Mouse (Mus musculus) neutrophil, adult 5-6 weeks (primary cell): ENCODE results near the gene Gm49416. TPM values are rescaled to one million over a fixed set of nuclear protein-coding genes. Genes with fewer than 3 reads are reported as not detected.
"Not testable (repeated sequence)": the region's sequence is repeated elsewhere in the genome, so short reads cannot be mapped to it uniquely, and the experiment has no call there.

Source experiments
- ATAC-seq: fragments of 151-379, 151-347 bp; 2 replicates; pipeline ENCODE4 v1.8.0; 2017; ENCODE audit warnings: mild to moderate bottlenecking, moderate TSS enrichment; ENCODE audit not compliant: insufficient number of reproducible peaks, poor library complexity, low FRiP score, severe bottlenecking; ENCODE audit errors: extremely low read depth
- total RNA-seq: library from RNA; stranded (forward); fragments of 200-1000 nt; gene quantifications from 2 replicates; pipeline ENCODE4 v1.2.3, GENCODE M21; 2017

The Gm49416 gene
- total RNA-seq, 1 experiment from 2014 or later: not detected

DNA sequence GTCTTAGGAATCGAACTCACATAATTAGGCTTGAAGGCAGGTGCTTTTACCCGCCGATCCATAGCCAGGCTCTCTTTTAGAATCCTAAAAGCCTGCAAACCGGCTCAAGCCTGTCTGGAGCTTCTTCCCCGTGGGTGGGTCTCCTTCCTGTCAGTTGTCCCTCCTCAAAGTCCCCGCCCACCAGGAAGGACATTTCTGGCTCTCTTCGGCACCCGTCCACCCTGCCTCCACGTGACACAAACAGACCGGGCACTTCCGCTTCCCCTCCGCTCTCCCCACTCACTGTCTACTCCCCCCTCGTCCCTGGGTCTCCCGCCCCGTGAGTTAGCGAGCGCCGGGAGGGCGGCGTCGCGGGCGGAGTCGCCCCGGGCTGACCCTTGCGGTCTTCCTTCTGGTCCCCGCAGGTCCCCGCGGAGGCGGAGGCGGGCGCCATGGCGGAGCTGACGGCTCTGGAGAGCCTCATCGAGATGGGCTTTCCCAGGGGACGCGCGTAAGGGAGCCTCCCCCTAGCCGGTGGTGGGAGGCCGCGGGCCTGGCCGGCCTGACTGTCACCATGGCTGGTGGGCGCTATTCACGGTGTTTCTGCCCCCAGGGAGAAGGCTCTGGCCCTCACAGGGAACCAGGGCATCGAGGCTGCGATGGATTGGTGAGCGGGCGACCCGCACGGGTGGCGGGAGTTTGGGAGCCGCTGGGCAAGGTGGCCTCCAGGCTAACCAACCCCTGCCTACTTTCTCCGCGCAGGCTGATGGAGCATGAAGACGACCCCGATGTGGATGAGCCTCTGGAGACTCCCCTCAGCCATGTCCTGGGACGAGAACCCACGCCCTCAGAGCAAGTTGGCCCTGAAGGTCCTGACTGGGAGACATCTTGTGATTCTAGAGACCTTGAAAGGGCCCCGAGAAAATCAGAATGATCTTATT, 17.2 kb upstream of the Gm49416 start, which contains the start of gene Ubxn1:
Gene Ubxn1 (plus strand): TSS at position 230 of the 920 bp plus-strand sequence.
- peak; percentile 97 for ATAC-seq

DNA sequence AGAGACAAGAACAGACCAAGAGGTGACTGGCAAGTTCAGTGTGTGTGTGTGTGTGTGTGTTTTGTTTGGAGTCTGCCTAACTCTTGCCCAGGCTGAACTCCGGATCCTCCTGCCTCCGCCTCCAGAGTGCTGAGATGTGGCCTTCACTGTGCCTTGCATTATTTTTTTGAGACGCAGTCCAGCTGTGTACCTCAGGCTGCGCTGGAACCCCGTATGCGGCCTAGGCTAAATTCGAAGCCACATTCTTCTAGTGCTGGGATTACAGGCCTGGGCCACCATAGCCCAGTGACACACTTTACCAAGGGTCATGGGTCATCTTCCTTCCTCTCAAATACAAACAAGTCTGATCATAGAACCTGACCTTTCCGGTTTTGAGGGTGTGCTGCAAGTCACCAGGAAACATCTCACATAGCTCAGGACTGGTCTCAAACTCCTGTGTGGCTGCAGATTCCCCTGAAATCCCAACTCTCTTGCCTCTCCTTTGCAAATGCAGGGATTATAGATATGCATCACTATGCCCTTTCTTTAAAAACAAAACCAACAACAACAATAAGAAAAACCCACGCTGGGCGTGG, 16.4 kb upstream of the Gm49416 start:
- no peak for ATAC-seq

DNA sequence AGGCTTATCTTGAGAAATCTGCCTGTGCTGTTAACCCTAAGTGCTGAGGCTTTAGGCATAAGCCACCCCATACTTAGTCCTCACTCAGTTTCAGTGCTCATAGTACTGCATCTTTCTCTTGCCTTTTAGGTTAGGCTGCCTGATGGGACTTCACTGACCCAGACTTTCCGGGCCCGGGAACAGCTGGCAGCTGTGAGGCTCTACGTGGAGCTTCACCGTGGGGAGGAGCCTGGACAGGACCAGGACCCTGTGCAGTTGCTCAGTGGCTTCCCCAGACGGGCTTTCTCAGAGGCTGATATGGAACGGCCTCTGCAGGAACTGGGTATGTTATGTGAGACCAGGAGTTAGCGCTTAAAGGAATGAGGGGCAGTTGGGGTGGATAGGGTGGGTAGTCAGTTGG, 13.7 kb upstream of the Gm49416 start:
- no peak for ATAC-seq

DNA sequence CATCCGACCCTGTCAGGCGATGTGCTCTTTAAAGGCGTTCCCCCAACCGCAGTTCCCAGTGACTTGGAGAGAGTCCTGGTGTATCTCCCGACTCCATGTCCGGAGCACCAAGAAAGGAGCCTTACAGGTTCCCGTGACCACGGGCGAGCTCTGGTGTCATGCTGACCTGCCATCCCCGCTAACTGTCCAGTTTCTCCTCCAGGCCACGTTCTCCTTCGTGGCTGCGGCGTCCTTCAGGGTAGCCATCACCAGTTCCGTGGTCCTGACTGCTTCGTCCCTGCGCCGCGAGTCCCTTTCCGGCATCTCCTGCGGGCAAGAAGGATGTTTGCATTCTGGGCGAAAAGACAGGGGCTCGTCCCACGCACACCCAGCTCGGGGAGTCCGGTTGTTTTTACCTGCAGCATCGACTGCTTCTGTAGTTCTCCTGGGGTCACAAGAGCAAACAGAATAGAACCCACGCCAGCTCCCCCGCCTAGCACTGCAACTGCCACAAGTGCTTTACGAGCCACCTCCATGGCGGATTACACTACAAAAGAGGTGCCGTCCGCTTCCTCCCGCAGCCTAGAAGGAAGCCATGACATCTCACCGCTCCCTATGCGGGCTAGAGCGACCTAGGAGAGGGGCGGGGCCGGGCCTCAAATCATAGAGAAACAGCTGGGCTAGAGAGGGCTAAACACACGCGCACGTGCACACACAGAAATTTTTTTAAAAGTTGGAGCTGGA, 8.3 kb upstream of the Gm49416 start, which contains the start of gene Uqcc3:
Gene Uqcc3 (minus strand): TSS at position 613 of the 723 bp plus-strand sequence.
- peak; percentile 97 for ATAC-seq

DNA sequence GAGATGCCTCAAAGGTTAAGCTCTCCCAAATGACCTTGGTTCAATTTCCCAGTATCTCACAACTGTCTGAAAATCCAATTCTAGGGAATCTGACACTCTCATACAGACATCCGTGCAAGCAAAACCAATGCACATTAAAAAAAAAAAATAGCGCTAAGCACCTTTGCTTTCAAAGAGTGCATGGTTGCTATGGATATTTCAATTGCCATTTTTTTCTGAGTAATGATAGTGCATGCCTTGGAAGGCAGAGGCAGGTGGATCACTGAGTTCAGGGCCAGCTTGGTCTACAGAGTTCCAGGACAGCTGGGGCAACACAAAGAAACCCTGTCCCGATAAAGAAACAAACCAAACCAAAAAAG, 7.7 kb upstream of the Gm49416 start:
- no peak for ATAC-seq

DNA sequence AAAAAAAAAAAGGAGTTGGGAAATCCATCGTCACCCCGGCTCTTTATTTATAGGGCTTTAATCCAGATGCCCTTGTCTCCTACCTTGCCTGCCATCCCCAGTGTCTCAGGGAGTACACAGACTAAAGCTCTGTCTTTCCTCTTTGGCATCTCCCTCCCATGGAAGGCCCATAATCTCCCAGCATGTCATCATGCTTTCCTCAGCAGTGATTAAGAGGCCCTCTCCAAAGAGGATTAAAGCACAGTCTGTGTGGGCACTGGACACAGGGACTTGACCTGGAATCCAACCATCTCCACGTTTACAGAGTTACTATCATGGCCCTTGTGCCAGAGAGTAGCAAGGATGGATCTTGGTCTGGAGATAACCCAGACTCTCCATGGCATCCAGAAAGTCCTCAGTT, 5.1 kb upstream of the Gm49416 start, which contains the start of the genes Lbhd1 and Gm49403:
Gene Lbhd1 (plus strand): TSS at position 117 of the 400 bp plus-strand sequence.
Gene Gm49403 (plus strand): TSS at position 315 of the 400 bp plus-strand sequence.
- ATAC-seq: no peak

DNA sequence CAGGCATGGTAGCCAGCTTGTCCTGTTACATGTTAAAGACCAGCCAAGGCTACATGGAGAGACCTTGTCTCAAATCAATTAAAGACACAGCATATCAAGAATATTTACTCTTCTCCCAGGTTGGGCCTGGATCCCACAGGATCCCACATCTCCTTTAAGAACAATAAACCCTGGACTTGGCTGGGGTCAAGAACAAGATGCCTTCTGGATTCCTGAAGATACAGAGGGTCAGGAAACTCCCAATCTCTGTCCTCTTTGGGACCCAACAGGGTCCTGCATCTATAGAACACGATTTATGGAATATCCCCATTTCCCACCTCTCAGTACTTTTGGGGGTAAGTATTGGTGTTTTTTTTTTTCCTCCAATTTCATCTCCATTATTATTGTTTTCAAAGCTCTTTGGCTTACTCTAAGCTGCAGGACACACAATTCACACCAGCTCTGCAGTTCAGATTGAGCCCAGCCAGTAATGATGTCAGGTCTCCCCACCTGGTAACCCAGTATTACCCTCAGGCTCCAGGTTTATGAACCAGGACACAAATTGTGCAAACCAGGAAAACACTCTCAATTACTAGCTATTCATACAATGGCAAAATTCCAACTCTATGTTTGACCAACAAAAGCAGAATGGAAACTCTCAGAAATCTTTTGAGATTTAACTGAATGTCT, 1.7 kb upstream of the Gm49416 start:
- ATAC-seq: no peak

DNA sequence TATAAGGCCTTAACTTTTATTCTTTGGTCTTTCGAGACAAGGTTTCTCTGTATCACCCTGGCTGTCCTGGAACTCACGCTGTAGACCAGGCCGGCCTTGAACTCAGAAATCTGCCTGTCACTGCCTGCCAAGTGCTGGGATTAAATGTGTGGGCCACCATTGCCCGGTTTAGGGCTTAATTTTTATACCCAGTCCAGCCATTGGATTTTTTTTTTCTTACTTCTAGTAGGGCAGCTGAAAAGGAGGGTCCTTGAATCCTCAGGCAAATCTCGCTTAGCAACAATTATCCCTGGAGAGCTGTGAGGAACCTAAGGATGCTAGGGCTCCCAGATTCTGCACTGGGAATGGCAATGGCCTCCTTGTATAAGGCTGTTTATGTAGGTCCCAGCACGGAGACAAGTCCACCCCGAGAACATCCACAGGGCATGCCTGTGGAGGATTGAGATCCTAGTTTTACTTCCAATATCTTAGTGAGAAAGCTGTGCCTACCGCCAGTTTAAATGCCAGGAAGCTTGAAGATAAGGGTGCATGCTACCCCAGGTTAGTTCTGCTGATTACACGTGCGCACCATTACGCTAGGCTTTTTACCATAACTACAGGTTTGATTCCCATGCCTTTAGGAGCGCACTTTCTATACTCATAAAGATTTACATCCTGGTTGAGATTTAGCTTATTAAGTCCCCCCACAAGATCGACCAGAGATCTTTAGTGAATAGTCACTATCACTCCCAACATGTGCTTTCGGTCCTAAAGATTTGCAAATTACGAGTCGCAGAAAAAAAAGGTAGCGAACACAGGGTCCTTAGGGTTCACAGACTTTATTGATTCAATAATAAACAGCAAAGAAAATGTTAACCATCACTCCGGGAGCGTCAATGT, 902 bp upstream of the Gm49416 start:
- ATAC-seq: no peak

DNA sequence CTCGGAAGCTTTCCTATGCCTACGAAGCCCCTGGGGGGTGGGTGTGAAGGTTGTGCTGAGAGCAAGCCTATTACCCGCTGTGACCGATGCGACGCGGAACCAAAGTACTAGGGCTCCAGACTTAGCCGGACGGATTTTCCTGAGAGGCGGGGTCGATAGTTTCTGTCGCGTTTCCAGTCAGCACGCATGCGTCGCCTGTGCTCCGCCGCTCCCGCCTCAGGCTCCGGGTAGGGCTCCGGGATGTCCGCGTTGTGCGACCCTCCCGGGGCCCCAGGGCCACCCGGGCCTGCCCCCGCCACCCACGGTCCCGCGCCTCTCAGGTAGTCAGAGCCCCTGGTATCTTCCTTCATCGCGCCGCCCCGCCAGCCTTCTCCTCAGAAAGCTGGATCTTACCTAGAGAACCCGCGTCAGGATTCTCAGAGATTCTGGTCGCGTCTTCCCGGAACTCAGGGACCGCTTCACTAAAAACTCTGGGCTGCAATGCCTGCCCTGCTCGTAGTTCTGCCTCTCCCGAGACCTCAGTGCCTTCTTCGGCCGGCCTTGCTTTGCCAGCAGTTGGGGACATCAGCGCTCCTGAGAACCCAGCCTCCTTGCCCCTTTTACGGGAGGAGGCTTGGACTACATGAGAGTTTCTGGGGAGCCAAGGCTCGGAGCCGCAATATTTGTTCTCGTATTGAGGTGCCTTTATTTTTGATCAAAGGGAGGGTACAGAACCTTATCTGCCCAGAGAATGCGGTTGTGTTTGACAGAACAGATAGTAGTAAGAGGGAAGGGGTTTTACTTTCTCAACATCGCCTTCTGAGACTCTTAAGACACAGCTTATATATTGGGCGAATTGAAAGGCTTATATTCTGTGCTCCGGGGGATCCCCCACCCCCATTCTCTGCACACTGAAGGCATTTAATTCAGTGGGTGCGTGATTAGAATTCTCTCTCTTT, 4.4 kb downstream of the Gm49416 start, which contains the start of gene Ints5:
Gene Ints5 (plus strand): TSS at position 177 of the 938 bp plus-strand sequence.
- peak; percentile 53; the same call in 1 of the 2 replicates for ATAC-seq

DNA sequence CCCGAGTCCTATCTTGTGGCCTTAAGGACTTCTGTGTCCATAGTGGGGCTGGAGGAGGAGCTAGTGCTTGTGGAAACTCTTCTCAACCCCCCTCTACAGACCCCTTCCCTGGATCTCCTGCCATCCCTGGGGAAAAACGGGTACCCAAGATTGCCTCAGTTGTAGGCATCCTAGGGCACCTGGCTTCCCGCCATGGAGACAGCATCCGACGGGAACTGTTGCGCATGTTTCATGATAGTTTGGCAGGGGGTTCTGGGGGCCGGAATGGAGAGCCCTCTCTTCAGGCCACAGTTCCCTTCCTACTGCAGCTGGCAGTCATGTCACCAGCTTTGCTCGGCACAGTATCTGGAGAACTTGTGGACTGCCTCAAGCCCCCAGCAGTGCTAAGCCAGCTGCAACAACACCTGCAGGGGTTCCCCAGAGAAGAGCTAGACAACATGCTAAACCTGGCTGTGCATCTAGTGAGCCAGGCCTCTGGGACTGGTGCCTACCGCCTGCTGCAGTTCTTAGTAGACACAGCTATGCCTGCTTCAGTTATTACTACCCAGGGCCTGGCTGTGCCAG, 6.8 kb downstream of the Gm49416 start:
- no peak for ATAC-seq

DNA sequence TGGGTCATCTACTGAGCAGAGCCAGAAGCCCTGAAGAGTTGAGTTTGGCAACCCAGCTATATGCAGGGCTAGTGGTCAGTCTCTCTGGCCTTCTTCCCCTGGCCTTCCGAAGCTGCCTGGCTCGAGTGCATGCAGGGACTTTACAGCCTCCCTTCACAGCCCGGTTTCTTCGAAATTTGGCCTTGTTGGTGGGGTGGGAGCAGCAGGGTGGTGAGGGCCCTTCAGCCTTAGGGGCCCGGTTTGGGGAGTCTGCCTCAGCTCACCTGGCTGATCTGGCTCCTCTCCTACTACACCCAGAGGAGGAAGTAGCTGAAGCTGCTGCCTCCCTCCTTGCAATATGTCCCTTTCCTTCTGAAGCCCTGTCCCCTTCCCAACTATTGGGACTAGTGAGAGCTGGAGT, 7.5 kb downstream of the Gm49416 start:
- not testable (repeated sequence) for ATAC-seq

DNA sequence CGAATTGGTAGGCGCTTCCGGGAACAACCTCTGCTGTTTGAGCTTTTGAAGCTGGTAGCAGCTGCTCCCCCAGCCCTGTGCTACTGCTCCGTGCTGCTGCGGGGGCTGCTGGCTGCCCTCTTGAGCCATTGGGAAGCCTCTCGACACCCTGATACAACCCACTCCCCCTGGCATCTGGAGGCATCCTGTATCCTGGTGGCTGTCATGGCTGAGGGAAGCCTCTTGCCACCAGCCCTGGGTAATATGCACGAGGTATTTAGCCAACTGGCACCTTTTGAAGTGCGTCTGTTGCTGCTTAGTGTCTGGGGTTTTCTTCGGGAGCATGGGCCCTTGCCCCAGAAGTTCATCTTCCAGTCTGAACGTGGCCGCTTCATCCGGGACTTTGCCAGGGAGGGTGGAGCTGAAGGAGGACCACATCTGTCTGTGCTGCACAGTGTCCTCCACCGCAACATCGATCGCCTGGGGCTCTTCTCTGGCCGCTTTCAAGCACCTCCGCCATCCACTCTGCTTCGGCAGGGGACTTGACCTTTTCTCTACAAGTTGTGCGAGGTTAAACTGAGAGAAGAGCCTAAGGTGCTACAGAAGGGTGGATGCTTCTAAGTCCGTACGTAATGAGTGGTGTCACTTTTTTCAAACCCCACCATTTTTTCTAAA, 8.6 kb downstream of the Gm49416 start:
- not testable (repeated sequence) for ATAC-seq

DNA sequence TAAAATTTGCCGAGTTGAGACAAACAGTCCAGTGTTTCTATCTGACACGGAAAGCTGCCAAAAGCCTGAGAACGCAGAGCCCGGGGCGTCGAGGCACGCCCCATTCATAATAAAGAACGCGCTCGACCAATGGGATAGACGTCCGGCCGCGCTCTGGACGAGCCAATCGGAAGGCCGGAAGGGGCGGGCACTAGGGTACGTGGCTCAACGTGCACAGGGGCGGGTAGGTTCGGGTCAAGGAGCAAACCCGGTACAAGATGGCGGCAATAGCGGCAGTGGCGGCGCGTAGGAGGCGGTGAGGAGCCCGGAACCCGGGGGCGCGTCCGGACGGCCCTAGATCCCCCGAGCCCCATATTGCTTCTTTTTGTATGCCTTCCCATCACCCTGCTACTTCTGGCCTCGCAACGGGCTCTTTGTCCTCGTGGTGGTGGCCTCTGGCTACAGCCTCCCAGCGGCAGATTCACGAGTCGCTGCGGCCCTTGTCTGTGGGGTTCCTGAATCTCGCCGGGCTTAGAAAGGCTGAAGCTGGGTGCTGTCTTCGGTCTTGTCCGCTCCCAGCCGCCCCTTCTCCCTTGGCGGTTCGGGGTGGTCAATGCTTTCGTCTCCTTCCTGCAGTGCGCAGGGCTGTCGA, 9.3 kb downstream of the Gm49416 start, which contains the start of gene Ganab:
Gene Ganab (plus strand): TSS at position 207 of the 631 bp plus-strand sequence.
- ATAC-seq: peak; percentile 99

DNA sequence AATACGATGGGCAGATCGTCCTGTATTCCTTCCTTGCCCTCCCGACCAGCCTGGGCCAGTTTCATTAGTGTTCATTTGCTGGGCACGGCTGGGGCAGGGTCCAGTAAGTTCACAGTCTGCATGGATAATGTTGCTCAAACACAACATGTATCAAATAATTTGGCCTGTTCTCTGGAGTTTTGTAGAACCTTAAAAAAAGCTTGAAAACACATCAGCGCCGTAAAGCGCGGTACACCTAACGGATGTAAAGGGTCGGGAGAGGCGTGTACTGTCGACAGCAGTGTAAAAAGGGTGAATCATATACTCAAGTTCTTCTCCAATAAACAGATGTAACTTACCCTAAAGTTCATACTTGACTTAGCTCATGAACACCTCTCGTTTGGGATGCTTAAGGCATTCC, 9.8 kb downstream of the Gm49416 start:
- ATAC-seq: no peak

DNA sequence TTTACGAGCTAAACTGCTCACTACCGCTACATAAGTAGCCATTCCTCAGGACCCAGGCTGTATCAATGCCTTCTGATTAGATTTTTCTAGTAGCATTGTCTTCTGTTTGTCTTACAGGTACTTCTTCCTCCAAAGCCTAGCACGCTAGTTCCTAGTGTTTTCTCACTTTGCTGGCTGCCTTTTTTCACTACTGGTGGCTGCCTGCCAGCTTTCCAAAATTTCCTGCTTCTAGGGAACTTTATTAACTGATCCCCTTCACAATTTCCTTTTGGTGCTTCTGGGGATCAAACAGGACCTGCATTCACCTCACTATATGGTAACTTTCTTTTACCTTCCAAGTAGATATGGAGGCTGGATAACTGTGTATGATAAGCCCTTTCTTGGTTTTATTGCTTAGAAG, 10.4 kb downstream of the Gm49416 start:
- ATAC-seq: no peak

DNA sequence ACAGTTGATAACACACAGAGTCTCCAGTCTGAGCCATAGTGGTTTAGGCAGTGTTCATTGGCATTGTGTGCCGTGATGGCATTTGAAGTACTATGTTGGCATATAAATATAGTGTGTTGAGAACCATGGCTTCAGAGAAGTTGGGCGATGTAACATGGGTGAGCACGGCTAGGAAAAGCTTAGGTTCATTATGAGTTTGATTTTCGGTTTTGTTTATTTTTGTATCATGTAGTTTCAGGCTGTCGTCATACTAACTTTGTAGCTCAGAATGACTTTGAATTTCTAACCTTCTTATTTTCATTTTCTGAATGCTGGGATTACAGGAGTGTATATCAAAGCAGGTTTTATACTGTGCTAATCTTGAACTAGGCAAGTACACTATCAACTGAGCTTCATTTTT, 14.7 kb downstream of the Gm49416 start:
- no peak for ATAC-seq
